Mouse (Mus musculus) adrenal gland, adult 8-10 months (tissue): ENCODE data around the gene Bcl2. TPM values are rescaled to one million over a fixed set of nuclear protein-coding genes. Genes with fewer than 3 reads are reported as not detected.

Source experiments
- DNase-seq: peaks from one replicate; pipeline ENCODE4 v3.0.0; 2022
- total RNA-seq, 4 experiments: library from RNA; stranded (reverse); gene quantifications; 2 replicates each; pipeline ENCODE4 v1.2.4; 2022

The Bcl2 gene
- total RNA-seq, 4 experiments from 2014 or later, result 5.8 to 7.7 (median 6.9) TPM

GRCm38 (mm10) chr1:106664978-106665377 lies 49.1 kb downstream of the Bcl2 start:
- DNase-seq, result no peak

- DNase-seq, result no peak
These were observed 51.6 kb downstream of the Bcl2 start for GRCm38 (mm10) chr1:106662486-106662885.

GRCm38 (mm10) chr1:106658293-106658847 lies 55.7 kb downstream of the Bcl2 start:
- DNase-seq, result no peak

GRCm38 (mm10) chr1:106656207-106656738 lies 57.8 kb downstream of the Bcl2 start:
- no peak for DNase-seq

GRCm38 (mm10) chr1:106654254-106654653 lies 59.8 kb downstream of the Bcl2 start:
- DNase-seq, result no peak

GRCm38 (mm10) chr1:106653441-106653860 lies 60.6 kb downstream of the Bcl2 start:
- no peak for DNase-seq

- no peak for DNase-seq
These were observed 62.9 kb downstream of the Bcl2 start for GRCm38 (mm10) chr1:106651211-106651610.

- DNase-seq, result no peak
These were observed 63.6 kb downstream of the Bcl2 start for GRCm38 (mm10) chr1:106650427-106650826.

GRCm38 (mm10) chr1:106647336-106647735 lies 66.7 kb downstream of the Bcl2 start:
- no peak for DNase-seq

GRCm38 (mm10) chr1:106644566-106644965 lies 69.5 kb downstream of the Bcl2 start:
- no peak for DNase-seq

- DNase-seq, result no peak
These were observed 70.5 kb downstream of the Bcl2 start for GRCm38 (mm10) chr1:106643527-106643926.

- DNase-seq, result no peak
These were observed 73.5 kb downstream of the Bcl2 start for GRCm38 (mm10) chr1:106640577-106640976.

- no peak for DNase-seq
These were observed 76.4 kb downstream of the Bcl2 start for GRCm38 (mm10) chr1:106637705-106638104.

GRCm38 (mm10) chr1:106636714-106637113 lies 77.4 kb downstream of the Bcl2 start:
- DNase-seq, result no peak

- DNase-seq, result no peak
These were observed 80.9 kb downstream of the Bcl2 start for GRCm38 (mm10) chr1:106633207-106633606.

- DNase-seq, result no peak
These were observed 82.1 kb downstream of the Bcl2 start for GRCm38 (mm10) chr1:106631869-106632463.

- no peak for DNase-seq
These were observed 83.1 kb downstream of the Bcl2 start for GRCm38 (mm10) chr1:106630973-106631372.

- no peak for DNase-seq
These were observed 84.0 kb downstream of the Bcl2 start for GRCm38 (mm10) chr1:106629931-106630682.

- no peak for DNase-seq
These were observed 84.6 kb downstream of the Bcl2 start for GRCm38 (mm10) chr1:106629470-106629830.

GRCm38 (mm10) chr1:106628718-106629469 lies 85.2 kb downstream of the Bcl2 start:
- DNase-seq, result no peak

GRCm38 (mm10) chr1:106628279-106628678 lies 85.8 kb downstream of the Bcl2 start:
- no peak for DNase-seq

GRCm38 (mm10) chr1:106627241-106627640 lies 86.8 kb downstream of the Bcl2 start:
- DNase-seq, result no peak
